Mouse (Mus musculus) T-helper 1 cell (primary cell): Measurements from ENCODE around the gene Tspan12.
"Not testable (repeated sequence)": the region's sequence is repeated elsewhere in the genome, so short reads cannot be mapped to it uniquely, and the experiment has no call there.

Experiments used
- in situ Hi-C: fragments of 300-600 bp; cut with MboI, MseI; formaldehyde crosslinking; loops from one replicate; pipeline ENCODE4 v1.15.1; 2025; ENCODE audit warnings: high pct_unique_total_duplicates

Gene Tspan12

DNA sequence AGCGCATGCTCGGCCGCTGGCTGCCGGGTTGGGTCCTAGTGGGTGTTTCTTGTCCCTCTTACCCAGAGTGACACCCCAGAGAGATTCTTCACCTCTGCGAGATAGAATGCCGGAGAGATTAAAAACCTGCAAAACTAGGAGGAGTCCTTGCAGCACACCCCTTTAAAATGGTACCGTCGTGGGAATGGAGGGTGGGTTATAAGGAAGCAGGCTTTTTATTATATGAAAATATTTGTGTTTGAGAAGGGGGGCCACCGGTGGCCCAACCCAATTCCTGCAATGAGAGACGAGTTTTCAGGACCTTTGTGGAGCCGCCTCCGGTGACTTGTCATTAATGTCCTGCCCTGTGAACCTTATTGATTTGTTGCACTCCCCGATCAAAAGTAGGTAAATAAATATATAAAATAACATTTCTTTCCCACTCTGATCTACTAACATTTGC is at the start of gene Tspan12:
Gene Tspan12, minus strand, starts transcription at position 172 of the 442 bp plus-strand sequence.
- in situ Hi-C loops: no loop called here

- in situ Hi-C loops: no loop called here
These were observed 42.1 kb upstream of the Tspan12 start for GRCm38 (mm10) chr6:21894451-21894850.

GRCm38 (mm10) chr6:21889101-21889500 is 36.8 kb upstream of the Tspan12 start:
- in situ Hi-C loops: no loop called here

DNA sequence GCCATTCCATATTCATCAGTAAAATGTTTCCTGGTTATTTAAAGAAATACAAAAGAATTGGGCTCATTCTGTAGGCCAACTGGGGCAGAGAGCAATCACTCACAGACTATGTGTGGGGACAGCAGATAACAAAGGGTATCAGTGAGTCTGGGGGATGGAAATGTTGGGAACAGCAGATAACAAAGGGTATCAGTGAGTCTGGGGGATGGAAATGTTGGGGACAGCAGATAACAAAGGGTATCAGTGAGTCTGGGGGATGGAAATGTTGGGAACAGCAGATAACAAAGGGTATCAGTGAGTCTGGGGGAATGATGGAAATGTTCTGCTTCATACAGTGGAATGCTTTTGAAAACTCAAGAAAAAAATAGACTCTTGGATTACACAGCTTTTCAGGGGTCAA is 35.7 kb upstream of the Tspan12 start:
- in situ Hi-C loops: not testable (repeated sequence)

DNA sequence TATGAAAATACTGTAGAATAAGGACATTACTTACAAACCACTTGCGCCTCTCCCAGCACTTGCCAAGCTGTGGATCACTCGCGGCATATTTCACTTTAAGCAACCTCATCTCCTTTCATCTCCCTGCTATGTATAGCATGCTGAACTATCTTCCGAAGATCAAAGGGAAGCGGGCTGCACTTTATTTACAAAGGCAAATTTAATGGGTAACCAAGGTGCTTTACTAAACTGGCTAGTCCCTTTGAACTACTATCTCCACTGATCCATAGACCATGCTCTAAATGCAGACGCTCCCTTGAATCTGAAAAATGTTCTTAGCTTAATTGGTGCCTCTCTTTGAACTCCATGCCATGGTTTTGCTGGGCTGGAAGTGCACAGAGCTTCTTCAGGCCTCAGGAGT is 27.2 kb upstream of the Tspan12 start:
- in situ Hi-C loops: no loop called here

DNA sequence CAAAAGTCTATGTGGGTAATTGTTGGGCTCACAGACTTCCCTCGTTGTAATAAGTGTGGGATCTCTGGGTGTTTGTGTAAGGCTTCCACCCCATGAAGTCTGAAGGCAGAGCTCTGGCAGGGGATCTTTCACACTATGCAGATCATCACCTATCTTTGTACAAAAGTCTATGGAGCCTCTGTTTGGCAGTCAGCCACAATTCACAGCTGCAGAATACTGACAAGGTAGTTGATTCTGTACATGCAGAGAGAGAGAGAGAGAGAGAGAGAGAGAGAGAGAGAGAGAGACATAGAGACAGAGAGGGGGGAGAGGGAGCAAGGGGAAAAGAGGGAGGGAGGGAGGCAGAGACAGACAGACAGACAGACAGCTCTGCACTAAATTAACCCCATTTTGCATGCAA is 15.0 kb upstream of the Tspan12 start:
- in situ Hi-C loops: no loop called here

GRCm38 (mm10) chr6:21864179-21864578 is 11.9 kb upstream of the Tspan12 start:
- in situ Hi-C loops: no loop called here

- in situ Hi-C loops: no loop called here
These were observed 11.2 kb upstream of the Tspan12 start for GRCm38 (mm10) chr6:21863561-21863960.

GRCm38 (mm10) chr6:21861316-21861715 is 9.0 kb upstream of the Tspan12 start:
- in situ Hi-C loops: no loop called here

GRCm38 (mm10) chr6:21857843-21858242 is 5.5 kb upstream of the Tspan12 start:
- in situ Hi-C loops: no loop called here

- in situ Hi-C loops: no loop called here
These were observed 3.6 kb upstream of the Tspan12 start for GRCm38 (mm10) chr6:21855921-21856320.

GRCm38 (mm10) chr6:21853342-21853741 is 1.0 kb upstream of the Tspan12 start:
- in situ Hi-C loops: no loop called here

DNA sequence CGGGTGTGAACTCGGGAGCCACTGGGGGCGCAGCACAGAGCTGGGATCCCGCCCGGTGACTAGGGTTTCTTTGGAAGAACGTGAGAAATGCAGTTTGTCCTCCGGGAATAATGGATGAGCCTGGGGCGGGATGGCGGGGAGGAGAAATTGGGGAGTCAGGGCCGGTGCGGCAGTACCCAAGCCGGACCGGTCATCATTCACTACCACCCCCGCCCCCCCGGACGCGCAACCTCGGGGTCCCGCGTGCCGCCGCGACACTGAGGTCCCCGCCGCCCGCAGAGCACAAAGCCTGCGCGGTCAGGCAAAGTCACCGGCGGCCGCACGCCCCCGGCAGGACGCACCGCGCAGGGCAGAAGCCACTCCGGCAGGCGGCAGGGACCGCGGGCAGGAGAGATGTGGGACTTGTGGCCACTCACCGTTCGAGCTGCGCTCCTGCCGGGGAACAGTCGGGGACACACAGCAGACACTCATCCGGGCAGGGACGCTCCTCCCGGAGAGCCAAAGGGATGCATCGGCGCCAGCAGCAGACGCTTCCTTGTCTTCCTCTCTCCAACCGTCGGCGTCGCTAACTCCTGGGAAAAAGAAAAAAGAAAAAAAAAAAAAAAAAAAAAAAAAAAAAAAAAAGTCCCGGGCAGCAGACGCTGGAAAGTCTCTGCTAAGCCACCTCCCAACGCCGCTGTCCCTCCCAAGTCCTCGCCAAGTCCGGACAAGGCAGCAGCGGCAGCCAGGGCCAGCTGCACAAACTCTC is 545 bp downstream of the Tspan12 start:
- in situ Hi-C loops: no loop called here

GRCm38 (mm10) chr6:21851346-21851595 is 1.0 kb downstream of the Tspan12 start:
- in situ Hi-C loops: no loop called here

DNA sequence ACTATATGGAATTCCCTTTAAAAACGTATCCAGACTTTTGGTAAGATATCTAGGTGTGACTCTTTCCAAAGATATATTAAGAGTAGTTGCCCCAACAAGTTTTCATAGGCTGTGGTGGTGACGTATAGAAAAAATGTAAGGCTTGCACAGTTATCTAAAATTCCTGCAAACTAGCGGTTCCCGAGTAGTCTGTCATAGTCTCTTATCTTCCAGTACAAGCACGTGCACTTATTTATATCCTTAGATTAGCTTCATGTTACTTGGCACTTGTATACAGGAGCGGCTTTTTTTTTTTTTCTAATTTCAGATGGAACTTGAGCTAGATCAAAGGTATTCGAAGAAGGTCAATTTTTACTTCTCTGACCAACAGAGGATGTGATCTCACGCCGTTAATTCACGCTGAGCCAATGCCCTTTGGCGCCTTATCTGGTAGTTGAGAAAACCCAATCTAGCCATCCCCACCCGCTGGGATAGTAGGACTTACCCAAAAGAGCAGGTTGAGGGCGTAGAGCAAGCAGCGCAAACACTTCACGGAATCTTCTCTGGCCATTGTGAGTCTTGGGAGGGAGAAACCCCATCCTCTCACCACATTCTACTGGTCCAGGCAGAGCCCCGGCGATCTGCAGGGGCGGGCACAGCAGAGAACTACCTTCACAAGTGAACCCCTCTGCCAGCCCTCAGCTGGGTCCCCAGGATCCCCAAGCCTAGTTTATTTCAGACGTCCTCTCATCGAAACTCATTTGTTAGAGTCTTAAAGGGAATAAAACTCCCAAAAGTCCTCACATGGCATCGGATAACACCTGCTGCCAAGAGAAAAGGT is 1.6 kb downstream of the Tspan12 start:
- in situ Hi-C loops: no loop called here

GRCm38 (mm10) chr6:21848808-21849207 is 3.5 kb downstream of the Tspan12 start:
- in situ Hi-C loops: loop anchor here (5.0 kb wide), 1 partner anchor 73 kb away; no protein-coding TSS in a partner anchor

GRCm38 (mm10) chr6:21839976-21840775 is 12.1 kb downstream of the Tspan12 start:
- in situ Hi-C loops: no loop called here

DNA sequence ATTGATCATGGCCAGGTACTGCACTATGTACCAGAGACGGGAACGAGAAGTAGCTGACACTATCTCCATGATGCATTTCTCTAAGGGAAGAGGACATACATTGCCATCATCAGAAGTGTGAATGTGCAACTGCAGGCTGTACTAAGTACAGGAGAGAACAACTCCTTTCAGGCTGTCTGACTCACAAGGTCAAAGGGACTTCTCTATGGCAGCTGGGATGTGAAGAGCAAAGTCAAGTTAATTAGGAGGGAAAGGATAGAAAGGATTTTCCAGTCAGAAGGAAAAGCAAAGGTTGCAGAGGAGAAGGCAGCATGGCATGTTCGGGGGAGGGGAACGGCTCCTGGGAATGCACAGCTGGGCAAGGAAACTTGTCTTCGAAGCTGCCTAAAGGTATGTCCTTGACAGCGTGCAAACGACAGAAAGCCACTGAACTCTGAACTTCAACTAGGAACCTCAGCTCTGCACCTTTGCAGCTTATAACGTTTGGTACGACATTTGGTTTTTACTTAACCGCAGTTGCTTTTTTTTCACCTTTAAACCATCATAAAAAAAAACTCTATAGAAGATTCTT is 13.0 kb downstream of the Tspan12 start:
- in situ Hi-C loops: no loop called here

DNA sequence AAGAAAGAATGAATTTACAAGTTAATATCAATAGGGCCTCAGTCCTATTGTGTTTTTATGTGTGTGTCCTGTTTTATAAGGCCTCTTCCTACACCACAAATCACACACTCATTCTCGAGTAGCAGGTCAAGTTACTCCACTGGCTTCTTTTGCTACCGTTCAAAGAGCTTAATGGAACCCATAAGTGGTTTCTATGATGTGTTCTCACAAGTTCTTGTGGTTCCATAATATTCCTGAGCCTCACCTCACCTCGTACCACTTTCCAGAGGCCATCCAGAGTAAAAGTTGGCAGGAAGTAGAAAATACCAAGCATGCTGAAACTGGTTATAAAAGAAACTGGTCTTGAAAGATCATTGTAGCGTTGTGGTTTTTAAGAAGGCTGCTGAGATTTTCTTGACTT is 18.8 kb downstream of the Tspan12 start:
- in situ Hi-C loops: no loop called here

GRCm38 (mm10) chr6:21831871-21832270 is 20.4 kb downstream of the Tspan12 start:
- in situ Hi-C loops: no loop called here

DNA sequence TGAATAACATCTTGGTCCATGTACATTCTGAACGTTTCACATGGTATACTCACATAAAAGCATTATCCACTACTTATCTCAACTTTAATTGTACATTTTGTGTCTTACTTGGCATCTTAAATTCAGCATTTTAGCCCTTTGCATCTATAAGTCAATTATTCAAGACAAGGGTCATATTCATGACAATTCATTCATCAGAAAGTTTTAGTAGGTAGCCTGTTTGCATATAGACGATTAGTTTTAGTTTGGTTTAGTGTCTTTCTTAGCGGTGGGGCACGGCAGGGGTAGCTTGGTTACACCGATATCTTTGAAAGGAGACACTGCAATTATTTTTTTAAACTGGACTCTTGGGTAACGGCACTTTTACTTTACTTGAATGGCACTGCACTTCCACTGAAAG is 21.4 kb downstream of the Tspan12 start:
- in situ Hi-C loops: no loop called here

GRCm38 (mm10) chr6:21829930-21830329 is 22.4 kb downstream of the Tspan12 start:
- in situ Hi-C loops: no loop called here
